Mouse (Mus musculus): ENCODE measurements at regions not wholly inside any gene's neighbourhood (a gene's known extent, or its start where the extent isn't known, plus 50 kb on each side); places are given as distances from the start of the nearest gene placed in this dataset.
A peak's percentile ranks its signal among the peaks of the same experiment; 100 is the strongest.

- Histone ChIP-seq H3K4me1 (peaks cover 26% of the 10 kb centered on the region), H3K27me3 (no peaks in the 10 kb centered on the region), H3K36me3 (no peaks in the 10 kb centered on the region), H3K4me2 (replicated peaks) (peak overlapping the region; percentile 25), H3K27ac (replicated peaks) (peak overlapping the region; percentile 45), H3K4me3 (replicated peaks) (no peak overlapping the region), H3K9ac (no peak overlapping the region), H3K9me3 (replicated peaks) (no peaks in the 10 kb centered on the region)
- no peak for ATAC-seq (ENCODE audit: insufficient number of reproducible peaks, low FRiP score, low TSS enrichment, low read depth)
- 16% methylated on average over 1 of the region's 1 CpGs for WGBS
Observed at GRCm38 (mm10) chr9:41327561-41327960, 166.1 kb upstream of the Ubash3b start.

DNA sequence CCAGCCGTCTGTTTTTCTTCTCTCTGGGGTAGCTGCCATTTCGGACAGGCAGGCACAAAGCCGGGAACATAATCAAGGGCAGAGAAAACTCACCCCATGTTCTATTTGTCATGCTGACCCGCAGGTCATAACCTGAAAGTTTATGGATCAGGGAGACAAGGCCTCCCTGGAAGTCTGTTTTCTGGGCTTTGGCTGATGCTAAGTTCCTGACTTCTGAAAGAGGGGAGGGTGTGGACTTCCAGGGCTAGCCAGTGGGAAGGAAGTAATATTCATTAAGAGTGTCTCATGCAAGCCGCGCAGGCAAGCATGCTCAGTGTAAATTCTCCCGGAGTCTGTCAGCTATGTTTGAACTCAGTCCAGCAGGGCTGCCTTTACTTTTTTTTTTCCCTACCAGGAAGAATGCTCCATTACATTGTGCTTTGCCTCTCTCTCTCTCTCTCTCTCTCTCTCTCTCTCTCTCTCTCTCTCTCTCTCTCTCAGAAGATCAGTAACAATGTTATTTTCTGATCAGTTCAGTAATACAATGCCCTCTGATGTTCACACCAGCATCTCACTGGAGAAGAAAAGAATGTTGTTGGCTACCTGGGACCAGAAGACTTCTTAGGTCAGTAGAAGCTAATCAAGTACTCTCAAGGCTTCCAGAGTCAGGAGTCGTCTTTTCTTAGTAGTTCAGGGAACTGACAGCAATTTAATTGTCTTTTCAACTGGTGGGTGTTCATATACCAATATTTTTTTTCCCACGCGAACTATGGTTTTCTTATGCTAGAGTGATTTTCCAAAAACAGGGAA is 165.5 kb upstream of the Ubash3b start:
- Histone ChIP-seq H3K4me1 (peaks cover 26% of the 10 kb centered on the region), H3K9me3 (replicated peaks) (no peaks in the 10 kb centered on the region), H3K27ac (replicated peaks) (peak overlapping the region; percentile 80), H3K36me3 (no peaks in the 10 kb centered on the region), H3K4me3 (replicated peaks) (peak overlapping the region; percentile 20; the same call in 1 of the 2 replicates), H3K9ac (no peak overlapping the region), H3K4me2 (replicated peaks) (peak overlapping the region; percentile 25), H3K27me3 (no peaks in the 10 kb centered on the region)
- peak; percentile 85 for ATAC-seq (ENCODE audit: insufficient number of reproducible peaks, low FRiP score, low TSS enrichment, low read depth)
- 21% methylated on average over 10 of the region's 10 CpGs for WGBS

DNA sequence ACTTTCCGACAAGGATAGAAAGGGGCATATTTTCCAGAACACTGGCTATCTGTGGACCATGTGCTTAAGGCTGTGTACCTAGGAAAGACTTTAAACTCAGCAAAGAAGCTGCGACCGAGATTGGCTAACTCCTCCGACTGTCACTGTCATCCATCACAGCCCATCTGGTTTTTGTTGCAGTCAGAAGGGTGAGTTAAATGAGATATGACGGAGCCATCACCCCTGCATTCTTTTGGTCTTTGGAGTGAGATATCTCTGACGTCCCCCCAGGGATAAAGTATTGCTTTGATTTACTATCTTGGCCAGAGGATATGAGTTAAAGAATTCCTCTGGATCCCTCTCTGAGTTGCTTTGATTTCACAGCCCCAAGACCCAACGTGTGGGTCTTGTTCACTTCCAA is 160.0 kb upstream of the Ubash3b start:
- ATAC-seq (ENCODE audit: insufficient number of reproducible peaks, low FRiP score, low TSS enrichment, low read depth), result no peak
- H3K27me3 ChIP-seq, result no peaks in the 10 kb centered on the region
- WGBS, result 50% methylated on average over 7 of the region's 7 CpGs

GRCm38 (mm10) chr9:41319066-41319465 is 157.6 kb upstream of the Ubash3b start:
- H3K4me3 ChIP-seq (replicated peaks), result no peak overlapping the region
- no peaks in the 10 kb centered on the region for H3K9me3 ChIP-seq (replicated peaks)
- no peak overlapping the region for H3K4me2 ChIP-seq (replicated peaks)
- no peak for ATAC-seq (ENCODE audit: insufficient number of reproducible peaks, low FRiP score, low TSS enrichment, low read depth)
- no peak overlapping the region for H3K9ac ChIP-seq
- H3K27me3 ChIP-seq, result no peaks in the 10 kb centered on the region
- H3K4me1 ChIP-seq, result no peaks in the 10 kb centered on the region
- WGBS, result 58% methylated on average over 2 of the region's 2 CpGs
- H3K27ac ChIP-seq (replicated peaks), result no peak overlapping the region
- no peaks in the 10 kb centered on the region for H3K36me3 ChIP-seq

More for the DNA sequence above, 160.0 kb upstream of the Ubash3b start:
- no peak overlapping the region for H3K27ac ChIP-seq (replicated peaks)
- H3K9ac ChIP-seq, result no peak overlapping the region
- no peak overlapping the region for H3K4me2 ChIP-seq (replicated peaks)
- no peaks in the 10 kb centered on the region for H3K9me3 ChIP-seq (replicated peaks)
- no peaks in the 10 kb centered on the region for H3K36me3 ChIP-seq
- no peak overlapping the region for H3K4me3 ChIP-seq (replicated peaks)
- peaks cover 10% of the 10 kb centered on the region for H3K4me1 ChIP-seq

DNA sequence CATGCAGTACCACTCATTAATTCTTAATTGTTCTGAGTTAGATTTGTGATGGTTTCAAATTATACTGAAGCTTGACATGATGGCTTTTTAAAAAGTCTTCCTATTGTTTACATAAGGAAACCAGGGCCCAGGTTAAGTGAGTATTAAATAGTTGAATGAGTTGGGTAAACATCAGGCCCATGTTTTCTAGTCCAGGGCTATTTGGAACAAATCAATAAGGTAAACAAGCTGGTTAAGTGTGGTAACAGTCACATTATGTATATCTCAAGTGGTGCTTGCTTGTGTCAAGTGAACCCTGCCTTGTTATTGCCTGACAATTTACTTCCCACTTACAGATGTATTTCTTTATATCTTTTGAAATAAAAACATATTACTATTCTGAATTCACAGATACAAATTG is 144.7 kb upstream of the Ubash3b start:
- Histone ChIP-seq H3K27ac (replicated peaks) (no peak overlapping the region), H3K9ac (no peak overlapping the region), H3K4me3 (replicated peaks) (no peak overlapping the region), H3K27me3 (no peaks in the 10 kb centered on the region), H3K9me3 (replicated peaks) (no peaks in the 10 kb centered on the region), H3K4me2 (replicated peaks) (no peak overlapping the region), H3K36me3 (no peaks in the 10 kb centered on the region), H3K4me1 (peaks cover 4% of the 10 kb centered on the region; the same call in 1 of the 2 replicates)
- ATAC-seq (ENCODE audit: insufficient number of reproducible peaks, low FRiP score, low TSS enrichment, low read depth), result no peak

GRCm38 (mm10) chr9:41303494-41303828 is 142.0 kb upstream of the Ubash3b start:
- Histone ChIP-seq H3K36me3 (no peaks in the 10 kb centered on the region), H3K9me3 (replicated peaks) (no peaks in the 10 kb centered on the region), H3K4me1 (peaks cover 4% of the 10 kb centered on the region; the same call in 1 of the 2 replicates), H3K27ac (replicated peaks) (no peak overlapping the region), H3K4me2 (replicated peaks) (no peak overlapping the region), H3K9ac (no peak overlapping the region), H3K27me3 (no peaks in the 10 kb centered on the region), H3K4me3 (replicated peaks) (no peak overlapping the region)
- 68% methylated on average over 3 of the region's 3 CpGs for WGBS
- ATAC-seq (ENCODE audit: insufficient number of reproducible peaks, low FRiP score, low TSS enrichment, low read depth), result no peak

DNA sequence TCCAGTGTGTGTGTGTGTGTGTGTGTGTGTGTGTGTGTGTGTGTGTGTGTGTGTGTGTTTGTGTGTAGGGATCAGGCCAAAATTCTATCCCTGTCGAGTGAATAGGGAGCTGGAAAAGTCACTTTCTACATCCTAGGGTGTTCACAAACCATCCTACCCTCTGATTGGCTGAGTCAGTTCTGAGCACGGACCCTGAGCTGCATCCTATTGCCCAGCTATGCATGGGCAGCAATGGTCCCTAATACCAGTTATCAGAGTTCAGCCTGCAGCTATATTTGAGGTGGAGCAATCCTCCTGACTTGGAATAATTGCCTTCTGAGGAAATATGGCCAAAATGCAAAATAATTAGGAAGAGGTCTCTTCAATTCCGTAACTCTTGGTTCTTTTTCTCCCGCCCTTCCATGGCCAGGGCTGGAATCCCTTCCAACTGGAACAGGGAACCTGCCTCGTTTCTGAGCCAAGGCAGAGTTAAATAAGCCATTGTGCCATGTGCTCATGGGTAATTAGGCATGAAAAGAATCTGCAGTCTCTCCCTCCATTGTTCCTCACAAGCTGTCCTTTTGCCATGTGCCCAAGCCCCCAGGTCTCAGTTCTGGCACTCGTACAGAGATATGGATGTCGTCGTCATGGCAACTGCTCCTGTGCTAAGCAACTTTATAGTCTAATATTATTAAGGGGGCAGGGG is 141.5 kb upstream of the Ubash3b start:
- WGBS, result 58% methylated on average over 8 of the region's 8 CpGs
- Histone ChIP-seq H3K36me3 (no peaks in the 10 kb centered on the region), H3K4me1 (peaks cover 4% of the 10 kb centered on the region; the same call in 1 of the 2 replicates), H3K27ac (replicated peaks) (no peak overlapping the region), H3K4me2 (replicated peaks) (no peak overlapping the region), H3K9me3 (replicated peaks) (no peaks in the 10 kb centered on the region), H3K27me3 (no peaks in the 10 kb centered on the region), H3K4me3 (replicated peaks) (no peak overlapping the region), H3K9ac (no peak overlapping the region)
- no peak for ATAC-seq (ENCODE audit: insufficient number of reproducible peaks, low FRiP score, low TSS enrichment, low read depth)

- Histone ChIP-seq H3K27me3 (no peaks in the 10 kb centered on the region), H3K36me3 (no peaks in the 10 kb centered on the region), H3K27ac (replicated peaks) (no peak overlapping the region), H3K4me2 (replicated peaks) (no peak overlapping the region), H3K9ac (no peak overlapping the region), H3K4me1 (peaks cover 11% of the 10 kb centered on the region; the same call in 1 of the 2 replicates), H3K9me3 (replicated peaks) (no peaks in the 10 kb centered on the region), H3K4me3 (replicated peaks) (no peak overlapping the region)
- ATAC-seq (ENCODE audit: insufficient number of reproducible peaks, low FRiP score, low TSS enrichment, low read depth), result no peak
- WGBS, result 73% methylated on average over 4 of the region's 4 CpGs
Observed at GRCm38 (mm10) chr9:41286145-41286468, 124.6 kb upstream of the Ubash3b start.

DNA sequence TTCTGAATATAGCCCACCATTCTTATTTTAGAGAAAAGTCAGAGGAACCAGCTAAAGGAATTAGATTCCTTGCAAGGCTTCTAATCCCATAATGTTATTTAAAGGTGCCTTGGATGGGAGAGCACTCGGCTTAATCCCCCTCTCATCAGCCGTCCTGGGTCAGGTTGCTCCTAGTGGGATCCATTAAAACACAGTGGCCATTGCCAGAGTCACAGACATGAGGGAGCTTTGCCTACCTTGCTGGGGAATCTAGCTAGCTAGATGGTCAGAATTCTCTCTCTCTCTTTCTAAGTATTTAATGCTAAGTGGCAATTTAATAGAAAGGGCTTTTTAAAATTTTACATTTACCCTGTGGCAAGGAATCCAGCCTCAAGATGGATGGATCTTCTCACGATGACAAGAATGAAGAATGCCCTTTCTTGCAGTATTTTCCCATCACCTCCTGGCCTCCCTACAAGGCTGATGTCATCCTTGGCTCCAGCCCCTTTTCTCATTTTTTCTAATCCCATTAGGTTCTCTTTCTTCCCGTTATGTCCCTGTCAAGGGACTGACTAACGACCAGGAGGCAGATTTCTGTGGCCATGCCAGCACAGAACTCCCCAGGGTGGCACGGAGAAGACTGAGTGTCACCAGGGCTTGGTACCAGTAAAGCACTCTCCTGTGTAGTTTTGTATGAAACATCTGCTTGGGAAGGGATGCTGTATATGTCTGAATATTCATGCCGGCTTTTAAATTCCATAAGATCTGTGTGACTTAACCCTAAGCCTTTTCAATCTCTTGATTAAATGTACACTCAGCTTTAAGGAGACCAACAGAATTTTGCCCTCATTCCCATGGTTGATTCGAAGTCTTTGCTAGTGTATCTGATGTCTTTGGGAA is 124.0 kb upstream of the Ubash3b start:
- Histone ChIP-seq H3K4me3 (replicated peaks) (no peak overlapping the region), H3K9me3 (replicated peaks) (no peaks in the 10 kb centered on the region), H3K27ac (replicated peaks) (no peak overlapping the region), H3K9ac (no peak overlapping the region), H3K27me3 (no peaks in the 10 kb centered on the region), H3K4me2 (replicated peaks) (no peak overlapping the region), H3K36me3 (no peaks in the 10 kb centered on the region), H3K4me1 (peaks cover 11% of the 10 kb centered on the region; the same call in 1 of the 2 replicates)
- no peak for ATAC-seq (ENCODE audit: insufficient number of reproducible peaks, low FRiP score, low TSS enrichment, low read depth)
- 36% methylated on average over 8 of the region's 8 CpGs for WGBS

- 88% methylated on average over 2 of the region's 2 CpGs for WGBS
- Histone ChIP-seq H3K9ac (no peak overlapping the region), H3K27ac (replicated peaks) (no peak overlapping the region), H3K27me3 (no peaks in the 10 kb centered on the region), H3K4me2 (replicated peaks) (no peak overlapping the region), H3K9me3 (replicated peaks) (no peaks in the 10 kb centered on the region), H3K36me3 (no peaks in the 10 kb centered on the region), H3K4me1 (peaks cover 13% of the 10 kb centered on the region), H3K4me3 (replicated peaks) (no peak overlapping the region)
- ATAC-seq (ENCODE audit: insufficient number of reproducible peaks, low FRiP score, low TSS enrichment, low read depth), result no peak
Observed at GRCm38 (mm10) chr9:41277726-41278125, 116.2 kb upstream of the Ubash3b start.

GRCm38 (mm10) chr9:41273839-41274271 is 112.4 kb upstream of the Ubash3b start:
- Histone ChIP-seq H3K27ac (replicated peaks) (peak overlapping the region; percentile 61), H3K4me3 (replicated peaks) (peak overlapping the region; percentile 39), H3K27me3 (no peaks in the 10 kb centered on the region), H3K4me1 (peaks cover 17% of the 10 kb centered on the region), H3K9ac (peak overlapping the region; percentile 6; the same call in 1 of the 2 replicates), H3K9me3 (replicated peaks) (no peaks in the 10 kb centered on the region), H3K4me2 (replicated peaks) (peak overlapping the region; percentile 58), H3K36me3 (no peaks in the 10 kb centered on the region)
- no peak for ATAC-seq (ENCODE audit: insufficient number of reproducible peaks, low FRiP score, low TSS enrichment, low read depth)
- 5% methylated on average over 13 of the region's 13 CpGs for WGBS
